Mouse (Mus musculus) heart, postnatal 25 days (tissue): ENCODE results near the gene Olfr474. TPM values are rescaled to one million over a fixed set of nuclear protein-coding genes. Genes with fewer than 3 reads are reported as not detected.
"Not testable (repeated sequence)": the region's sequence is repeated elsewhere in the genome, so short reads cannot be mapped to it uniquely, and the experiment has no call there.

Source experiments
- DNase-seq: peaks from one replicate; pipeline ENCODE4 v3.0.0; 2022; ENCODE audit warnings: low spot score
- intact Hi-C: fragments of 180-260 bp; cut with DNase I; formaldehyde crosslinking; loops from one replicate; pipeline ENCODE4 v1.15.1; 2025
- total RNA-seq, 2 experiments: library from RNA; stranded (reverse); gene quantifications; 2 replicates each; pipeline ENCODE4 v1.2.3; 2021

Gene Olfr474
- total RNA-seq: not detected

- intact Hi-C loops: no loop called here
- no peak for DNase-seq
Observed at GRCm38 (mm10) chr7:107954343-107954742, at the start of gene Olfr474. TSS of gene Olfr474 (plus strand) at chr7:107954643.

- DNase-seq: no peak
- intact Hi-C loops: no loop called here
Observed at GRCm38 (mm10) chr7:107930146-107930545, 24.3 kb upstream of the Olfr474 start, which contains the start of gene Olfr473. TSS of gene Olfr473 (plus strand) at chr7:107930446.

GRCm38 (mm10) chr7:107952539-107952938 lies 1.9 kb upstream of the Olfr474 start:
- DNase-seq, intact Hi-C loops: not testable (repeated sequence)

- no peak for DNase-seq
- intact Hi-C loops: no loop called here
Observed at GRCm38 (mm10) chr7:107964503-107964902, 10.1 kb downstream of the Olfr474 start, which contains the start of gene Olfr476. TSS of gene Olfr476 (plus strand) at chr7:107964803.

- no peak for DNase-seq
- intact Hi-C loops: no loop called here
Observed at GRCm38 (mm10) chr7:107986393-107986792, 31.9 kb downstream of the Olfr474 start, which contains the start of gene Olfr477. TSS of gene Olfr477 (plus strand) at chr7:107986693.

Other genes with a start within 250 kb of the Olfr474 start
- not detected for gene Cyb5r2, start 196.6 kb upstream of the Olfr474 start, total RNA-seq
- gene Ovch2, start 153.4 kb upstream of the Olfr474 start, total RNA-seq: not detected
- not detected for gene Olfr467, start 142.4 kb upstream of the Olfr474 start, total RNA-seq
- not detected for gene Olfr469, start 129.1 kb upstream of the Olfr474 start, total RNA-seq
- gene Olfr470, start 107.2 kb upstream of the Olfr474 start, total RNA-seq: not detected
- not detected for gene Olfr472, start 56.7 kb upstream of the Olfr474 start, total RNA-seq
- not detected for gene Olfr473, start 24.2 kb upstream of the Olfr474 start, total RNA-seq
- gene Olfr476, start 10.2 kb downstream of the Olfr474 start, total RNA-seq: not detected
- not detected for gene Olfr477, start 32.0 kb downstream of the Olfr474 start, total RNA-seq
- not detected for gene Olfr478, start 79.3 kb downstream of the Olfr474 start, total RNA-seq
- not detected for gene Olfr479, start 96.0 kb downstream of the Olfr474 start, total RNA-seq
- gene Olfr480, start 112.7 kb downstream of the Olfr474 start, total RNA-seq: not detected
- gene Olfr481, start 125.2 kb downstream of the Olfr474 start, total RNA-seq: not detected
- gene Olfr482, start 142.9 kb downstream of the Olfr474 start, total RNA-seq: under 1 TPM; 0.59 to 0.94 TPM
- not detected for gene Olfr483, start 146.2 kb downstream of the Olfr474 start, total RNA-seq
- not detected for gene Olfr484, start 172.8 kb downstream of the Olfr474 start, total RNA-seq
- gene Olfr485, start 205.2 kb downstream of the Olfr474 start, total RNA-seq: not detected
- not detected for gene Olfr486, start 218.1 kb downstream of the Olfr474 start, total RNA-seq